Mouse (Mus musculus) cortical plate, adult 2 months (tissue): Measurements from ENCODE around the gene Camsap3.

Source experiments
- CTCF ChIP-seq: fragments of 200-500 bp; IDR thresholded peaks from 2 replicates; pipeline ENCODE4 v1.5.1; 2011; ENCODE audit warnings: mild to moderate bottlenecking, control low read depth, low read length; ENCODE audit not compliant: insufficient read depth; ENCODE audit errors: extremely low read depth
- POLR2A ChIP-seq: fragments of 200-500 bp; IDR thresholded peaks from 2 replicates; pipeline ENCODE4 v1.6.1; 2011; ENCODE audit warnings: mild to moderate bottlenecking, low read length, control low read depth; ENCODE audit not compliant: insufficient read depth; ENCODE audit errors: extremely low read depth

- no peak for TF ChIP-seq POLR2A
- TF ChIP-seq CTCF, result no peak
Measured at GRCm38 (mm10) chr8:3646824-3647531, 59.9 kb downstream of the Camsap3 start.
